Mouse (Mus musculus) spleen, adult 2 months (tissue): ENCODE results near the gene Cbarp.

Experiments
- CTCF ChIP-seq: fragments of 200-500 bp; IDR thresholded peaks from 2 replicates; pipeline ENCODE4 v1.5.1; 2011; ENCODE audit warnings: mild to moderate bottlenecking, inconsistent platforms; ENCODE audit not compliant: insufficient read depth, insufficient read length, insufficient replicate concordance; ENCODE audit errors: extremely low read depth
- POLR2A ChIP-seq: fragments of 200-500 bp; IDR thresholded peaks from 2 replicates; pipeline ENCODE4 v1.6.1; 2011; ENCODE audit warnings: low read depth, low read length, inconsistent platforms

GRCm38 (mm10) chr10:80136952-80137625, 3.5 kb downstream of the Cbarp start:
- TF ChIP-seq CTCF (no peak), POLR2A (no peak)
